Mouse (Mus musculus) urinary bladder, adult 2 months (tissue): ENCODE measurements around the gene Slc13a1. TPM values are rescaled to one million over a fixed set of nuclear protein-coding genes. Genes with fewer than 3 reads are reported as not detected.

ENCODE experiments used
- DNase-seq: peaks from one replicate; pipeline ENCODE4 v3.0.0; 2022; ENCODE audit warnings: low spot score
- polyA plus RNA-seq: library from polyadenylated mRNA; depleted of rRNA; stranded (reverse); fragments of >200 nt; gene quantifications from 2 replicates; pipeline ENCODE4 v1.2.3, GENCODE M21; 2012; rRNA removed

Gene Slc13a1
- polyA plus RNA-seq, 1 experiment = not detected

GRCm38 (mm10) chr6:24076089-24076488 lies 91.8 kb downstream of the Slc13a1 start:
- no peak for DNase-seq

GRCm38 (mm10) chr6:24072804-24073203 lies 95.1 kb downstream of the Slc13a1 start:
- no peak for DNase-seq

- DNase-seq = no peak
These were observed 108.1 kb downstream of the Slc13a1 start for GRCm38 (mm10) chr6:24059754-24060153.

- DNase-seq = no peak
These were observed 112.8 kb downstream of the Slc13a1 start for GRCm38 (mm10) chr6:24055086-24055485.

GRCm38 (mm10) chr6:24054086-24054710 lies 113.7 kb downstream of the Slc13a1 start:
- DNase-seq = no peak

- DNase-seq = no peak
These were observed 120.7 kb downstream of the Slc13a1 start for GRCm38 (mm10) chr6:24047014-24047770.

GRCm38 (mm10) chr6:24043496-24043895 lies 124.4 kb downstream of the Slc13a1 start:
- DNase-seq = no peak

Other genes with a start within 250 kb of the Slc13a1 start
- not detected in 2 replicates for gene Tas2r118, start 198.0 kb downstream of the Slc13a1 start, polyA plus RNA-seq